Mouse (Mus musculus) lung, postnatal 0 days (tissue): Measurements from ENCODE around the gene Adamtsl5. TPM values are rescaled to one million over a fixed set of nuclear protein-coding genes. Genes with fewer than 3 reads are reported as not detected.

Source experiments
- ATAC-seq: fragments of 200-750 bp; cut with Nextera tagmentation; 2 replicates; pipeline ENCODE4 v1.8.0; 2017; ENCODE audit warnings: moderate library complexity
- DNase-seq: peaks from one replicate; pipeline ENCODE4 v3.0.0-alpha.2; 2016; ENCODE audit warnings: low spot score
- H3K27ac ChIP-seq: fragments of 300-500 bp; sonication (generic); 2 replicates; pipeline ENCODE4 v1.5.1; 2014; ENCODE audit warnings: antibody characterized with exemption, mild to moderate bottlenecking, low read length, mixed read lengths
- H3K27me3 ChIP-seq: fragments of 300-500 bp; sonication (generic); replicated peaks from 2 replicates; pipeline ENCODE4 v1.6.1; 2014; ENCODE audit warnings: low read length, mixed read lengths; ENCODE audit not compliant: insufficient read depth
- H3K36me3 ChIP-seq: fragments of 300-500 bp; sonication (generic); 2 replicates; pipeline ENCODE4 v1.6.1; 2014; ENCODE audit warnings: low read length, mixed read lengths; ENCODE audit not compliant: insufficient read depth
- H3K4me1 ChIP-seq: fragments of 300-500 bp; sonication (generic); 2 replicates; pipeline ENCODE4 v1.6.1; 2014; ENCODE audit warnings: antibody characterized with exemption, low read depth, low read length, mixed read lengths; ENCODE audit not compliant: insufficient read depth
- H3K4me2 ChIP-seq: fragments of 300-500 bp; sonication (generic); replicated peaks from 2 replicates; pipeline ENCODE4 v1.6.1; 2014; ENCODE audit warnings: low read depth, mild to moderate bottlenecking, low read length, moderate library complexity, mixed read lengths
- H3K4me3 ChIP-seq: fragments of 300-500 bp; sonication (generic); 2 replicates; pipeline ENCODE4 v1.5.1; 2014; ENCODE audit warnings: low read depth, low read length
- H3K9ac ChIP-seq: fragments of 300-500 bp; sonication (generic); replicated peaks from 2 replicates; pipeline ENCODE4 v1.6.1; 2014; ENCODE audit warnings: low read depth, mild to moderate bottlenecking
- H3K9me3 ChIP-seq: fragments of 300-500 bp; sonication (generic); 2 replicates; pipeline ENCODE4 v1.6.1; 2016; ENCODE audit warnings: low read length, mixed read lengths
- CTCF ChIP-seq: IDR thresholded peaks from 2 replicates; pipeline ENCODE4 v1.5.1; 2016; ENCODE audit warnings: antibody characterized with exemption, mild to moderate bottlenecking
- EP300 ChIP-seq: IDR thresholded peaks from 2 replicates; pipeline ENCODE4 v1.6.1; 2016; ENCODE audit warnings: antibody characterized with exemption, mild to moderate bottlenecking, control low read depth
- WGBS: fragments of 180-500 bp; shearing (Covaris S2); extraction: QIAGEN DNeasy Blood & Tissue Kit; methylation state at CpG from one replicate; pipeline ENCODE4 v1.1.7; 2014; 5-methylcytosine and 5-hydroxymethylcytosine counted together
- polyA plus RNA-seq: library from polyadenylated mRNA; unstranded; fragments of >200 nt; fragmentation: Nextera tagmentation; extraction: Ambion mirVana; gene quantifications from 2 replicates; pipeline ENCODE4 v1.2.1, GENCODE M21; 2015

Gene Adamtsl5
- polyA plus RNA-seq, 1 experiment from 2014 or later = 6.4 TPM

GRCm38 (mm10) chr10:80385310-80385709 is 37.1 kb upstream of the Adamtsl5 start:
- no peak overlapping the region for H3K27ac ChIP-seq

GRCm38 (mm10) chr10:80384709-80385108 is 36.5 kb upstream of the Adamtsl5 start:
- Histone ChIP-seq H3K4me2 (peak overlapping the region; percentile 92; the same call in 1 of the 2 replicates), H3K4me3 (no peak overlapping the region), H3K9ac (no peak overlapping the region)

More at GRCm38 (mm10) chr10:80385310-80385709, 37.1 kb upstream of the Adamtsl5 start:
- ATAC-seq = no peak
- Histone ChIP-seq H3K9ac (peak overlapping the region; percentile 78; the same call in 1 of the 2 replicates), H3K27me3 (no peaks in the 10 kb centered on the region), H3K9me3 (no peaks in the 10 kb centered on the region), H3K4me1 (peaks cover 20% of the 10 kb centered on the region; the same call in 1 of the 2 replicates), H3K36me3 (peaks cover 19% of the 10 kb centered on the region; the same call in 1 of the 2 replicates), H3K4me2 (peak overlapping the region; percentile 92), H3K4me3 (peak overlapping the region; percentile 79)
- 13% methylated on average over 7 of the region's 7 CpGs for WGBS
- TF ChIP-seq CTCF (no peak), EP300 (no peak)
- DNase-seq = no peak

GRCm38 (mm10) chr10:80384115-80384639 is 36.0 kb upstream of the Adamtsl5 start:
- ATAC-seq (no peak), DNase-seq (no peak)
- TF ChIP-seq CTCF = no peak
- TF ChIP-seq EP300 = no peak
- no peak overlapping the region for H3K9ac ChIP-seq
- no peaks in the 10 kb centered on the region for H3K9me3 ChIP-seq
- no peak overlapping the region for H3K4me2 ChIP-seq
- H3K27me3 ChIP-seq = no peaks in the 10 kb centered on the region
- H3K36me3 ChIP-seq = peaks cover 19% of the 10 kb centered on the region; the same call in 1 of the 2 replicates
- H3K4me3 ChIP-seq = no peak overlapping the region
- 82% methylated on average over 4 of the region's 4 CpGs for WGBS
- no peak overlapping the region for H3K27ac ChIP-seq
- H3K4me1 ChIP-seq = peaks cover 20% of the 10 kb centered on the region; the same call in 1 of the 2 replicates

More at GRCm38 (mm10) chr10:80384709-80385108, 36.5 kb upstream of the Adamtsl5 start:
- DNase-seq (no peak), ATAC-seq (no peak)
- H3K27me3 ChIP-seq = no peaks in the 10 kb centered on the region
- H3K36me3 ChIP-seq = peaks cover 19% of the 10 kb centered on the region; the same call in 1 of the 2 replicates
- WGBS = 62% methylated on average over 7 of the region's 7 CpGs
- TF ChIP-seq EP300 = no peak
- no peak for TF ChIP-seq CTCF
- no peak overlapping the region for H3K27ac ChIP-seq
- peaks cover 20% of the 10 kb centered on the region; the same call in 1 of the 2 replicates for H3K4me1 ChIP-seq
- no peaks in the 10 kb centered on the region for H3K9me3 ChIP-seq

GRCm38 (mm10) chr10:80383431-80383830 is 35.2 kb upstream of the Adamtsl5 start:
- Histone ChIP-seq H3K27ac (no peak overlapping the region), H3K9ac (no peak overlapping the region), H3K4me1 (peaks cover 20% of the 10 kb centered on the region; the same call in 1 of the 2 replicates), H3K4me3 (no peak overlapping the region), H3K9me3 (no peaks in the 10 kb centered on the region), H3K4me2 (no peak overlapping the region), H3K27me3 (no peaks in the 10 kb centered on the region), H3K36me3 (peaks cover 19% of the 10 kb centered on the region; the same call in 1 of the 2 replicates)
- TF ChIP-seq CTCF (peak; percentile 49), EP300 (no peak)
- ATAC-seq = no peak
- DNase-seq = no peak
- WGBS = 42% methylated on average over 4 of the region's 4 CpGs

GRCm38 (mm10) chr10:80382641-80383365 is 34.6 kb upstream of the Adamtsl5 start:
- no peak for DNase-seq
- H3K4me1 ChIP-seq = peaks cover 14% of the 10 kb centered on the region; the same call in 1 of the 2 replicates
- WGBS = 84% methylated on average over 7 of the region's 7 CpGs
- H3K4me3 ChIP-seq = no peak overlapping the region
- H3K27ac ChIP-seq = no peak overlapping the region
- no peaks in the 10 kb centered on the region for H3K9me3 ChIP-seq
- H3K4me2 ChIP-seq = no peak overlapping the region
- H3K27me3 ChIP-seq = no peaks in the 10 kb centered on the region
- TF ChIP-seq CTCF = no peak
- no peak for TF ChIP-seq EP300
- H3K36me3 ChIP-seq = peaks cover 19% of the 10 kb centered on the region; the same call in 1 of the 2 replicates
- H3K9ac ChIP-seq = no peak overlapping the region
- ATAC-seq = no peak

- DNase-seq = no peak
- peaks cover 19% of the 10 kb centered on the region; the same call in 1 of the 2 replicates for H3K36me3 ChIP-seq
- no peak overlapping the region for H3K9ac ChIP-seq
- TF ChIP-seq EP300 = no peak
- TF ChIP-seq CTCF = peak; percentile 68
- H3K27ac ChIP-seq = no peak overlapping the region
- H3K4me3 ChIP-seq = no peak overlapping the region
- no peaks in the 10 kb centered on the region for H3K4me1 ChIP-seq
- H3K9me3 ChIP-seq = no peaks in the 10 kb centered on the region
- H3K4me2 ChIP-seq = no peak overlapping the region
- no peaks in the 10 kb centered on the region for H3K27me3 ChIP-seq
- no peak for ATAC-seq
- 49% methylated on average over 10 of the region's 10 CpGs for WGBS
Measured at GRCm38 (mm10) chr10:80377716-80378115, 29.5 kb upstream of the Adamtsl5 start.
